ENCODE assay signal across 8 mouse cellular contexts in the genomic region with DNA sequence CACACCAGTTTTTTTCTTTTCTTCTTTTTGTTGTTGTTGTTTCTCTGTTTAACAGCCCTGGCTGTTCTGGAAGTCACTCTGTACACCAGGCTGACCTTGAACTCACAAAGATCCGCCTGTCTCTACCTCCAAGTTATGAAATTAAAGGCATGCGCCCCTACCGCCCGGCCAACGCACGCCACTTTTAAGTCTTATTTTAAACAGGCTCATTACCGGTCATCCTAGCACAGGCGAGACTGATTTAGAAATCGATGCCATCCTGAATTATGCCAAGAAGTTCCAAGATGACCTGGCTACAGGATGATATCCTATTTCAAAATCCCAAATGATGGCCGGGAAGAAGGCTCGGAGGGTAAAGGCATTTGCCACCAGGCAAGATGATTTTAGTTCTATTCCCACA. TPM values are rescaled to one million over a fixed set of nuclear protein-coding genes. Genes with fewer than 3 reads are reported as not detected.
DNase-seq lines count a peak whose midpoint lies in the region; ATAC-seq and TF ChIP-seq lines count a peak whose summit lies in the region.

Gene Gadd45gip1, plus strand, starts transcription at position 33 of the 400 bp plus-strand sequence.

- WGBS in liver, embryonic 16.5 days (ENCODE audit: insufficient replicate concordance) = 39% methylated on average over 11 of the region's 11 CpGs
- WGBS in neural tube, embryonic 15.5 days = 80% methylated on average over 11 of the region's 11 CpGs

- H3K4me2 ChIP-seq in liver, embryonic 16.5 days (ENCODE audit: low read depth, low read length) = peak within 1 kb of the TSS; percentile 67
- H3K4me2 ChIP-seq in neural tube, embryonic 15.5 days = peak within 1 kb of the TSS; percentile 71

- TF ChIP-seq CTCF in bone marrow macrophage, adult 2 months (IDR thresholded peaks at IDR 0.05; ENCODE audit: low read depth, low read length) = no peak

- peak within 1 kb of the TSS; percentile 95 for H3K4me3 ChIP-seq in bone marrow macrophage, adult 2 months (ENCODE audit: insufficient read depth, low read length)
- H3K4me3 ChIP-seq in liver, embryonic 16.5 days (ENCODE audit: low read depth, low read length) = peak within 1 kb of the TSS; percentile 96
- peak within 1 kb of the TSS; percentile 90 for H3K4me3 ChIP-seq in neural tube, embryonic 15.5 days (replicated peaks)

- DNase-seq in layer of hippocampus, adult 18-20 months (ENCODE audit: low spot score in 2 of 2) = no peak
- DNase-seq in layer of hippocampus, adult 9-11 months = no peak
- DNase-seq in gastrocnemius, postnatal 25 days = peak; percentile 52
- DNase-seq in induced T-regulatory cell, adult 2 months (ENCODE audit: low read depth) = peak; percentile 84
- DNase-seq in urinary bladder, postnatal 14 days (ENCODE audit: low spot score) = no peak

- peaks cover 28% of the 10 kb centered on the region for H3K36me3 ChIP-seq in liver, embryonic 16.5 days (ENCODE audit: control insufficient read depth, insufficient read depth)
- H3K36me3 ChIP-seq in neural tube, embryonic 15.5 days = peaks cover 26% of the 10 kb centered on the region

- no peaks in the 10 kb centered on the region for H3K9me3 ChIP-seq in liver, embryonic 16.5 days (replicated peaks; ENCODE audit: control insufficient read depth, low read length)
- H3K9me3 ChIP-seq in neural tube, embryonic 15.5 days (replicated peaks) = no peaks in the 10 kb centered on the region

- peaks cover 4% of the 10 kb centered on the region for H3K4me1 ChIP-seq in bone marrow macrophage, adult 2 months (ENCODE audit: control insufficient read depth, insufficient read depth, low read length)
- peaks cover 52% of the 10 kb centered on the region for H3K4me1 ChIP-seq in liver, embryonic 16.5 days (ENCODE audit: control insufficient read depth, low read depth, low read length)
- H3K4me1 ChIP-seq in neural tube, embryonic 15.5 days = peaks cover 34% of the 10 kb centered on the region

- peak within 1 kb of the TSS; percentile 96 for H3K9ac ChIP-seq in liver, embryonic 16.5 days (ENCODE audit: low read depth, low read length)
- H3K9ac ChIP-seq in neural tube, embryonic 15.5 days (replicated peaks) = peak within 1 kb of the TSS; percentile 94

- peak; percentile 28; the same call in 1 of the 2 replicates for ATAC-seq in liver, embryonic 16.5 days (ENCODE audit: low read depth)
- ATAC-seq in neural tube, embryonic 15.5 days (ENCODE audit: low FRiP score) = no peak

- H3K27me3 ChIP-seq in liver, embryonic 16.5 days (ENCODE audit: control insufficient read depth, insufficient read depth, low read depth, low read length) = no peaks in the 10 kb centered on the region
- H3K27me3 ChIP-seq in neural tube, embryonic 15.5 days (replicated peaks) = no peaks in the 10 kb centered on the region

- peak within 1 kb of the TSS; percentile 68 for H3K27ac ChIP-seq in bone marrow macrophage, adult 2 months (ENCODE audit: insufficient read depth, low read depth, low read length)
- H3K27ac ChIP-seq in liver, embryonic 16.5 days (ENCODE audit: low read length) = peak within 1 kb of the TSS; percentile 97
- peak within 1 kb of the TSS; percentile 96 for H3K27ac ChIP-seq in neural tube, embryonic 15.5 days (replicated peaks)

- no peak for TF ChIP-seq POLR2A in bone marrow macrophage, adult 2 months (IDR thresholded peaks at IDR 0.05; ENCODE audit: borderline replicate concordance, low read depth, low read length)

RNA-seq across cellular contexts. Expression of gene Gadd45gip1, which starts in this region (rescaled TPM):
- 10 to 100 TPM; 27.3 to 27.4 TPM for total RNA-seq in layer of hippocampus, adult 18-20 months (2021)
- 12.7 and 13.9 TPM in 2 replicates for polyA plus RNA-seq in bone marrow macrophage, adult 2 months (2012; ENCODE audit: insufficient read depth, insufficient read length, missing spikeins)
- total RNA-seq in gastrocnemius, postnatal 25 days (2021) = 10 to 100 TPM; 20.5 to 22.6 TPM
- 41.5 and 41.9 TPM in 2 replicates for polyA plus RNA-seq in liver, embryonic 16.5 days (2015; fragmentation: Nextera tagmentation; extraction: Ambion mirVana)
- 44.3 and 45.1 TPM in 2 replicates for polyA plus RNA-seq in neural tube, embryonic 15.5 days (2015; fragmentation: Nextera tagmentation; extraction: Ambion mirVana)

Comparison
In these comparisons a context has a peak if more than half of its experiments do, and no peak if none do; other contexts are left out.
1. DNase-seq: peak in gastrocnemius, postnatal 25 days (single experiment) and induced T-regulatory cell, adult 2 months (single experiment); none in layer of hippocampus, adult 18-20 months (0 of 2), layer of hippocampus, adult 9-11 months (single experiment) and urinary bladder, postnatal 14 days (single experiment).
2. Peak in every context shown above with its lines, with median percentiles within 50 percentile points of each other: H3K27ac ChIP-seq and H3K4me3 ChIP-seq.